Mouse (Mus musculus) Patski (cell line): ENCODE results near the gene Cers3. TPM values are rescaled to one million over a fixed set of nuclear protein-coding genes. Genes with fewer than 3 reads are reported as not detected.
A peak's percentile ranks its signal among the peaks of the same experiment; 100 is the strongest.

Experiments used
- ATAC-seq: fragments of 100-300 bp; one replicate; pipeline ENCODE4 v1.8.0; 2021
- CTCF ChIA-PET: fragments of 350-600 bp; sonication (Branson Sonifier 250); formaldehyde crosslinking; loops from one replicate; lab custom pipeline; 2022; ENCODE audit warnings: inconsistent platforms; lab: Charles Lee
- POLR2A ChIA-PET: fragments of 350-600 bp; sonication (Branson Sonifier 250); formaldehyde crosslinking; loops from one replicate; lab custom pipeline; 2022; ENCODE audit warnings: antibody characterized with exemption, inconsistent platforms; lab: Charles Lee
- DNase-seq: peaks from one replicate; pipeline ENCODE4 v3.0.0-alpha.2; 2011; ENCODE audit warnings: low read depth, low spot score
- H3K27me3 ChIP-seq: fragments of 371-371 bp; one replicate; pipeline ENCODE4 v1.5.1; 2021
- CTCF ChIP-seq: fragments of 100-300 bp; IDR thresholded peaks from one replicate; pipeline ENCODE4 v1.5.1; 2021
- in situ Hi-C: fragments of 300-500 bp; cut with MboI; formaldehyde crosslinking; loops from 3 replicates; pipeline ENCODE4 v1.11.1; 2018; ENCODE audit warnings: low pct_unique_long_range_greater_than_20kb, mixed read lengths
- polyA plus RNA-seq: library from polyadenylated mRNA; unstranded; gene quantifications from one replicate; pipeline ENCODE4 v1.2.3, GENCODE M21; 2021

Gene Cers3
- polyA plus RNA-seq, 1 experiment from 2014 or later, result 0.10 TPM

DNA sequence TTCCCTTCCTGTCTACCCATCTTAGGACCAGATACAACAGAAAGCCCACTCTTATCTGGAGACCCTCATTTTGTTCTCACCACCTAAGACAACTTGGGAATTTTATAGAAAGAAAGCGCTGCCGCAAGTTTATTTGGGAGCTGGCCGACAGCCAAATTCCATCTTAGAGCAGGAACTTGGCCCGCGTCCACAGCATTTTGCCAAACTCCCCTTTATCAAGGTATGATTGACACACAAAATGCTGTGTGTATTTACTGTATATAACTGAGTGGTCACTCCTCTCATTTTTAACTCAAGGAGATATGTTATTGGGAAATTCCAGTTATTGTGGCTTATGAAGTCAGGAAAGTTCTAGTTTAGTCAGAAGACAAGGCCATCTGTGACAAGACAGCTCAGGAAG is 88.0 kb downstream of the Cers3 start:
- H3K27me3 ChIP-seq, result no peaks in the 10 kb centered on the region
- ATAC-seq (no peak), DNase-seq (no peak)
- in situ Hi-C loops, result loop anchor here (10.0 to 25.0 kb wide), 2 partner anchors 419 to 804 kb away; no protein-coding TSS in a partner anchor
- ChIA-PET CTCF (interaction anchor here (1.0 kb wide), 1 partner anchor 120 kb away, joined by 3 read pairs; no protein-coding TSS in a partner anchor), POLR2A (interaction anchor here (0.7 kb wide), 1 partner anchor 337 kb away, joined by 3 read pairs; no protein-coding TSS in a partner anchor)
- TF ChIP-seq CTCF, result no peak

DNA sequence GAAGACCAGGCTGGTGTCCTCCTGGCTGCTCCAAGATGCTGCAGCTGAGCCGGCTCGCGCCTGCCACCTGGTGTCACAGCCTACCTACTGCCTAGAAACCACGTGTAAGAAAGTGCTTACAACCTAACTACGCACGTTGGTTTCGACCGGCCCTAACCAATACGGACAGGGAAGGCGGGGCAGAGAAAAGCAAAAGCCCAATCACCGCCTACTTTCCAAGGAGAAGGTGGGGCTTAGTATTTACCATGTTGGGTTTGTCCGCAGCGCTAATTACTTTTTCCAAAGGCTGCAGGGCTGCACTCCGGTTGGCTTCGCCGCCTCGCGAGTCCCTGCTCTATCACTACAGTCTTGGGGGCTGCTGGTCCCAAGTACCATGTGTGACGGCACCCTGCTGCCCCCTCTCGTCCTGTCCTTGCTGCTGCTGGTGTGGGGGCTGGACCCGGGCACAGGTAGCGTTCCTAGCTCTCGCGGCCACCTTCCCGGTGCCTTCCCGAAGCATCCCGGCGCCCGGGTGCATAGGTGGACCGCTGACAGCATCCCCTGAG is 96.2 kb downstream of the Cers3 start, which contains the start of gene Adamts17:
Gene Adamts17, plus strand, starts transcription at position 273 of the 545 bp plus-strand sequence.
- POLR2A ChIA-PET, result no interaction called here
- DNase-seq (peak; percentile 87), ATAC-seq (peak; percentile 96)
- in situ Hi-C loops, result loop anchor here (5.0 to 25.0 kb wide), 3 partner anchors 127 to 795 kb away; no protein-coding TSS in a partner anchor
- CTCF ChIA-PET, result interaction anchor here (1.2 to 2.0 kb wide), 5 partner anchors 24 to 134 kb away, joined by 3 to 9 read pairs (median 4); no protein-coding TSS in a partner anchor
- peaks cover 18% of the 10 kb centered on the region for H3K27me3 ChIP-seq
- TF ChIP-seq CTCF, result peak; percentile 97

DNA sequence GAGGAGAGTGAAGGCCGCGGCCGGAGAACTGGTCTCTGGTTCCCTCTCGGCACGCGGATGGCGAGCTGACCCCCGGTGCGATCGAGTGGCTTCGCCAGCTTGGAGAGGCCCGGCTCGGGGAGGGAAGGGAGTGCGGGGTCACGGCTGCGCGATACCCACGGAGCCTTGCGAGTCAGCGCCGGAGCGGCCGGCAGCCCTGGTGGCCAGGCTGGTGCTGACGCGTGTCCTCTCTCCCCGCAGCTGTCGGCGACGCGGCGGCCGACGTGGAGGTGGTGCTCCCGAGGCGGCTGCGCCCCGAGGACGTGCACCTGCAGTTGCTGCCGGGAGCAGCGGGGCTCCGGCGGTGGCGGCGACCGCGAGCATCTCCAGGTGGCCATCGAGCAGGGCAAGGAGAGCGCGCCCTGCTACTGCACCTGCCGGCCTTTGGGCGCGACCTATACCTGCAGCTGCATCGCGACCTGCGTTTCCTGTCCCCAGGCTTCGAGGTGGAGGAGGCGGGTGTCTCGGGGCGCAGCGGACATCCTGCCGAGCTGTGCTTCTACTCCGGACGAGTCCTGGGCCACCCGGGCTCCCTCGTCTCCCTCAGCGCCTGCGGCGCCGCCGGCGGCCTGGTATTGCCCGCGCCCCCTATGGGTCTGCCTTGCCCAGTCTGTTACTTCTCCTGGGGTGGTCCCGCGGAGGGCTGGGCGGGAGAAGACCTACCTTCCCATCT is 96.9 kb downstream of the Cers3 start:
- ATAC-seq (peak; percentile 21), DNase-seq (no peak)
- POLR2A ChIA-PET, result no interaction called here
- peaks cover 18% of the 10 kb centered on the region for H3K27me3 ChIP-seq
- CTCF ChIA-PET, result interaction anchor here (0.6 to 2.0 kb wide), 6 partner anchors 11 to 353 kb away, joined by 3 to 9 read pairs (median 4); no protein-coding TSS in a partner anchor
- in situ Hi-C loops, result loop anchor here (25.0 kb wide), 1 partner anchor 428 kb away; no protein-coding TSS in a partner anchor
- TF ChIP-seq CTCF, result peak; percentile 53

GRCm38 (mm10) chr7:66841165-66841564 is 97.9 kb downstream of the Cers3 start:
- DNase-seq (no peak), ATAC-seq (no peak)
- CTCF ChIA-PET, result interaction anchor here (1.2 to 2.4 kb wide), 5 partner anchors 10 to 789 kb away, joined by 3 to 7 read pairs (median 4); no protein-coding TSS in a partner anchor

GRCm38 (mm10) chr7:66842021-66842420 is 98.7 kb downstream of the Cers3 start:
- CTCF ChIA-PET, result interaction anchor here (1.2 to 2.4 kb wide), 7 partner anchors 10 to 788 kb away, joined by 3 to 15 read pairs (median 4); no protein-coding TSS in a partner anchor
- DNase-seq, result no peak
- TF ChIP-seq CTCF, result peak; percentile 85

More at GRCm38 (mm10) chr7:66841165-66841564, 97.9 kb downstream of the Cers3 start:
- POLR2A ChIA-PET, result no interaction called here
- TF ChIP-seq CTCF, result no peak
- in situ Hi-C loops, result loop anchor here (25.0 kb wide), 1 partner anchor 429 kb away; no protein-coding TSS in a partner anchor
- H3K27me3 ChIP-seq, result peaks cover 18% of the 10 kb centered on the region

GRCm38 (mm10) chr7:66843846-66844245 is 100.5 kb downstream of the Cers3 start:
- in situ Hi-C loops, result loop anchor here (25.0 kb wide), 1 partner anchor 432 kb away; no protein-coding TSS in a partner anchor
- ChIA-PET CTCF (interaction anchor here (2.8 kb wide), 1 partner anchor 355 kb away, joined by 8 read pairs; no protein-coding TSS in a partner anchor), POLR2A (no interaction called here)
- no peak for ATAC-seq
- DNase-seq, result no peak
- peaks cover 18% of the 10 kb centered on the region for H3K27me3 ChIP-seq
- TF ChIP-seq CTCF, result no peak

More at GRCm38 (mm10) chr7:66842021-66842420, 98.7 kb downstream of the Cers3 start:
- ATAC-seq, result no peak
- H3K27me3 ChIP-seq, result peaks cover 18% of the 10 kb centered on the region
- in situ Hi-C loops, result loop anchor here (25.0 kb wide), 1 partner anchor 430 kb away; no protein-coding TSS in a partner anchor
- POLR2A ChIA-PET, result no interaction called here

GRCm38 (mm10) chr7:66846582-66846981 is 103.3 kb downstream of the Cers3 start:
- peaks cover 13% of the 10 kb centered on the region for H3K27me3 ChIP-seq
- DNase-seq (no peak), ATAC-seq (no peak)
- in situ Hi-C loops, result loop anchor here (5.0 to 25.0 kb wide), 2 partner anchors 351 to 434 kb away; no protein-coding TSS in a partner anchor
- no peak for TF ChIP-seq CTCF
- ChIA-PET CTCF (interaction anchor here (2.8 kb wide), 1 partner anchor 353 kb away, joined by 8 read pairs; no protein-coding TSS in a partner anchor), POLR2A (no interaction called here)

DNA sequence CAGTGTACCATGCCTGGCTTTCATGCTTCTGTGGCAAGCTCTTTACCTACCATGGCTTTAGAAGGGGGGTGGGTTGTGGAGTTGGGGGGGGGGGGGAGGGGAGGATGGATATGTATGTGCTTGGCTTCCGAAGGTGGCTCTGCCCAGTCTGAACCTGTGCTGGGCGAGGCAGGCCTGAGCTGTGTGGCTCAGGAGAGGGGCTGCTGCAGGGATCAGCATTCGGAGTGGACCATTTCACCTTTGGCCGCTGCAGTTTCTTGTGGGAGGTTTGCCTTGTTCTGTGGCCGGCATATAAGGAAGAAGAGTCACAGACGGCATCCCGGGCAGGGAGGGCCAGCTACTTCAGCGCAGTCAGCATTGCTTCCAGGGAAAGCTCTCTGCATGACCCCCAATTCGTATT is 104.0 kb downstream of the Cers3 start:
- H3K27me3 ChIP-seq, result peaks cover 7% of the 10 kb centered on the region
- CTCF ChIA-PET, result interaction anchor here (1.1 to 1.7 kb wide), 2 partner anchors 137 to 353 kb away, joined by 4 read pairs; no protein-coding TSS in a partner anchor
- in situ Hi-C loops, result loop anchor here (5.0 to 25.0 kb wide), 2 partner anchors 350 to 435 kb away; no protein-coding TSS in a partner anchor
- TF ChIP-seq CTCF, result no peak
- POLR2A ChIA-PET, result no interaction called here
- DNase-seq (no peak), ATAC-seq (no peak)

DNA sequence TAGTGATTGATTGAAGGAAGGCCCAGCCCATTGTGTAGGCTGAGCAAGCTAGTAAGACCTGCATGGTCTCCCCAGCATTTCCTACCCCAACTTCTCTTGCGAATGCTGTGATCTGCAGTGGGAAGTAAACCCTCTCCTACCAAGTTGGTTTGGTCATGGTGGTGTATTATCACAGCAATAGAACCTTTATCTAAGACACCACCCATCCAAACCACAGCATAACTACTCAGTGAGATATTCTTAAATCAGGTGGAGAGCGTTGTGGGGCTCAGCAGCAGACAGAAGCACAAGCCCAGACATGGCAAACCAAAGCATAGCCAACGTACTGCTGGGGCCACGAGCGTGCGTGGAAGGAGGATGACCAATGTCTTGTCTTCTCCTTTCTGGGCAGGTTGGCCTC is 106.0 kb downstream of the Cers3 start:
- in situ Hi-C loops, result loop anchor here (5.0 to 25.0 kb wide), 2 partner anchors 348 to 437 kb away; no protein-coding TSS in a partner anchor
- ChIA-PET POLR2A (no interaction called here), CTCF (no interaction called here)
- H3K27me3 ChIP-seq, result peaks cover 7% of the 10 kb centered on the region
- TF ChIP-seq CTCF, result no peak
- DNase-seq (no peak), ATAC-seq (no peak)

GRCm38 (mm10) chr7:66852164-66852563 is 108.9 kb downstream of the Cers3 start:
- peaks cover 17% of the 10 kb centered on the region for H3K27me3 ChIP-seq
- DNase-seq (no peak), ATAC-seq (no peak)
- ChIA-PET CTCF (interaction anchor here (0.9 to 1.6 kb wide), 4 partner anchors 9 to 126 kb away, joined by 3 read pairs; no protein-coding TSS in a partner anchor), POLR2A (no interaction called here)
- in situ Hi-C loops, result no loop called here
- TF ChIP-seq CTCF, result no peak
